Mouse (Mus musculus) testis, postnatal 14 days (tissue): ENCODE data around the gene Gm20708.

Experiments used
- DNase-seq: peaks from one replicate; pipeline ENCODE4 v3.0.0; 2021; ENCODE audit warnings: low spot score

Gm20708 gene

GRCm38 (mm10) chr11:117809407-117810311 lies at the start of gene Gm20708, which contains the start of gene Syngr2:
Gm20708 (plus strand) TSS chr11:117809668.
Syngr2 (plus strand) TSS chr11:117809668.
- DNase-seq, result peak; percentile 62

GRCm38 (mm10) chr11:117760374-117761119 lies 48.9 kb upstream of the Gm20708 start:
- DNase-seq, result no peak

GRCm38 (mm10) chr11:117761801-117762200 lies 47.7 kb upstream of the Gm20708 start:
- no peak for DNase-seq

GRCm38 (mm10) chr11:117762246-117762645 lies 47.2 kb upstream of the Gm20708 start:
- DNase-seq, result no peak

- DNase-seq, result no peak
Measured at GRCm38 (mm10) chr11:117764319-117764718, 45.1 kb upstream of the Gm20708 start.

GRCm38 (mm10) chr11:117765361-117765760 lies 44.1 kb upstream of the Gm20708 start:
- no peak for DNase-seq

GRCm38 (mm10) chr11:117766275-117766674 lies 43.2 kb upstream of the Gm20708 start:
- DNase-seq, result no peak

- DNase-seq, result no peak
Measured at GRCm38 (mm10) chr11:117768725-117769682, 40.5 kb upstream of the Gm20708 start.

GRCm38 (mm10) chr11:117769683-117770047 lies 39.8 kb upstream of the Gm20708 start:
- DNase-seq, result no peak

GRCm38 (mm10) chr11:117770407-117770806 lies 39.1 kb upstream of the Gm20708 start:
- DNase-seq, result no peak

GRCm38 (mm10) chr11:117772352-117772751 lies 37.1 kb upstream of the Gm20708 start:
- no peak for DNase-seq

GRCm38 (mm10) chr11:117774925-117775324 lies 34.5 kb upstream of the Gm20708 start:
- DNase-seq, result no peak

- DNase-seq, result no peak
Measured at GRCm38 (mm10) chr11:117775540-117775939, 33.9 kb upstream of the Gm20708 start.

GRCm38 (mm10) chr11:117776085-117776792 lies 33.2 kb upstream of the Gm20708 start:
- no peak for DNase-seq

GRCm38 (mm10) chr11:117777111-117777510 lies 32.4 kb upstream of the Gm20708 start:
- no peak for DNase-seq

GRCm38 (mm10) chr11:117778031-117778430 lies 31.4 kb upstream of the Gm20708 start:
- DNase-seq, result no peak

- no peak for DNase-seq
Measured at GRCm38 (mm10) chr11:117778851-117779433, 30.5 kb upstream of the Gm20708 start.

- peak; percentile 76 for DNase-seq
Measured at GRCm38 (mm10) chr11:117779434-117780198, 29.9 kb upstream of the Gm20708 start.

GRCm38 (mm10) chr11:117780199-117780515 lies 29.3 kb upstream of the Gm20708 start:
- DNase-seq, result peak; percentile 21

- peak; percentile 86 for DNase-seq
Measured at GRCm38 (mm10) chr11:117780582-117781111, 28.8 kb upstream of the Gm20708 start.
